Mouse (Mus musculus) lung, postnatal 0 days (tissue): ENCODE measurements at regions not wholly inside any gene's neighbourhood (a gene's known extent, or its start where the extent isn't known, plus 50 kb on each side); places are given as distances from the start of the nearest gene placed in this dataset.

ENCODE experiments used
- CTCF ChIP-seq: IDR thresholded peaks from 2 replicates; pipeline ENCODE4 v1.5.1; 2016; ENCODE audit warnings: antibody characterized with exemption, mild to moderate bottlenecking
- EP300 ChIP-seq: IDR thresholded peaks from 2 replicates; pipeline ENCODE4 v1.6.1; 2016; ENCODE audit warnings: antibody characterized with exemption, mild to moderate bottlenecking, control low read depth

GRCm38 (mm10) chr6:140816359-140816758, 87.3 kb downstream of the Gm11077 start:
- TF ChIP-seq CTCF (no peak), EP300 (no peak)
